Mouse (Mus musculus) myocyte (in vitro differentiated cells): ENCODE measurements around the gene Rtn4rl1. TPM values are rescaled to one million over a fixed set of nuclear protein-coding genes. Genes with fewer than 3 reads are reported as not detected.
A peak's percentile ranks its signal among the peaks of the same experiment; 100 is the strongest.

Experiments
- H3K27me3 ChIP-seq: one replicate; pipeline ENCODE4 v1.6.1; 2011; ENCODE audit not compliant: control insufficient read depth, insufficient read depth, insufficient read length
- H3K36me3 ChIP-seq: one replicate; pipeline ENCODE4 v1.6.1; 2011; ENCODE audit not compliant: control insufficient read depth, insufficient read depth
- H3K4me2 ChIP-seq: one replicate; pipeline ENCODE4 v1.6.1; 2011; ENCODE audit warnings: low read depth, control low read depth
- H3K4me3 ChIP-seq: one replicate; pipeline ENCODE4 v1.5.1; 2011; ENCODE audit warnings: mild to moderate bottlenecking, control low read depth, moderate library complexity
- H3K79me2 ChIP-seq: one replicate; pipeline ENCODE4 v1.6.1; 2011; ENCODE audit not compliant: control insufficient read depth, insufficient read depth
- H3ac ChIP-seq: one replicate; pipeline ENCODE4 v1.6.1; 2011; ENCODE audit not compliant: control insufficient read depth, insufficient read length
- CEBPB ChIP-seq: IDR thresholded peaks from 2 replicates; pipeline ENCODE4 v1.6.1; 2011; ENCODE audit warnings: mild to moderate bottlenecking, moderate library complexity; ENCODE audit not compliant: poor library complexity, insufficient read depth, severe bottlenecking
- E2F4 ChIP-seq: IDR thresholded peaks from one replicate; pipeline ENCODE4 v1.6.1; 2011; ENCODE audit warnings: mild to moderate bottlenecking, control low read depth, moderate library complexity; ENCODE audit not compliant: insufficient read depth
- MAX ChIP-seq: IDR thresholded peaks from one replicate; pipeline ENCODE4 v1.6.1; 2011; ENCODE audit warnings: low read depth, mild to moderate bottlenecking, control low read depth
- MYOD1 ChIP-seq, 3 experiments: IDR thresholded peaks; one replicate each; pipeline ENCODE4 v1.6.1; 2011; ENCODE audit warnings: control low read depth in 2 of 3, low read depth in 2 of 3, mild to moderate bottlenecking in 2 of 3, moderate library complexity in 1 of 3; ENCODE audit not compliant: insufficient read length in 2 of 3, control insufficient read depth in 1 of 3
- MYOG ChIP-seq, 3 experiments: IDR thresholded peaks; one replicate each; pipeline ENCODE4 v1.6.1; 2011; ENCODE audit warnings: control low read depth in 2 of 3, low read depth in 2 of 3, mild to moderate bottlenecking in 2 of 3; ENCODE audit not compliant: insufficient read length in 2 of 3, control insufficient read depth in 1 of 3, insufficient read depth in 1 of 3
- POLR2A ChIP-seq: IDR thresholded peaks from one replicate; pipeline ENCODE4 v1.6.1; 2011; ENCODE audit warnings: low read depth, mild to moderate bottlenecking, control low read depth, moderate library complexity; ENCODE audit not compliant: insufficient read length
- POLR2AphosphoS2 ChIP-seq: IDR thresholded peaks from one replicate; pipeline ENCODE4 v1.6.1; 2011; ENCODE audit warnings: low read depth, control low read depth; ENCODE audit not compliant: insufficient read length
- REST ChIP-seq: IDR thresholded peaks from one replicate; pipeline ENCODE4 v1.6.1; 2011; ENCODE audit warnings: mild to moderate bottlenecking, control low read depth, moderate library complexity; ENCODE audit not compliant: insufficient read depth, insufficient read length
- SRF ChIP-seq: IDR thresholded peaks from one replicate; pipeline ENCODE4 v1.6.1; 2011; ENCODE audit warnings: low read depth; ENCODE audit not compliant: control insufficient read depth, insufficient read length
- TCF12 ChIP-seq: IDR thresholded peaks from one replicate; pipeline ENCODE4 v1.6.1; 2011; ENCODE audit warnings: mild to moderate bottlenecking, control low read depth; ENCODE audit not compliant: poor library complexity, insufficient read depth, severe bottlenecking
- TCF3 ChIP-seq: IDR thresholded peaks from one replicate; pipeline ENCODE4 v1.6.1; 2011; ENCODE audit warnings: low read depth, control low read depth; ENCODE audit not compliant: insufficient read length
- USF1 ChIP-seq: IDR thresholded peaks from one replicate; pipeline ENCODE4 v1.6.1; 2011; ENCODE audit warnings: low read depth, mild to moderate bottlenecking, control low read depth, moderate library complexity
- polyA plus RNA-seq: library from polyadenylated mRNA; unstranded; fragments of >200 nt; fragmentation: generic; extraction: Trizol; gene quantifications from one replicate; pipeline ENCODE4 v1.2.1, GENCODE M21; 2012; ENCODE audit warnings: missing spikeins

The Rtn4rl1 gene
- polyA plus RNA-seq, 1 experiment: 0.16 TPM

- no peaks in the 10 kb centered on the region for H3K27me3 ChIP-seq
Observed at GRCm38 (mm10) chr11:75263274-75263963, 69.8 kb downstream of the Rtn4rl1 start.

GRCm38 (mm10) chr11:75263964-75264312, 70.4 kb downstream of the Rtn4rl1 start:
- H3K4me3 ChIP-seq: no peak overlapping the region
- no peaks in the 10 kb centered on the region for H3K79me2 ChIP-seq
- H3K36me3 ChIP-seq: no peaks in the 10 kb centered on the region
- no peak overlapping the region for H3K4me2 ChIP-seq
- no peaks in the 10 kb centered on the region for H3K27me3 ChIP-seq
- no peak for TF ChIP-seq TCF3
- TF ChIP-seq POLR2A: no peak
- no peak for TF ChIP-seq REST
- no peak for TF ChIP-seq TCF12
- no peak for TF ChIP-seq CEBPB
- TF ChIP-seq E2F4: no peak
- no peak for TF ChIP-seq MYOG (IDR thresholded peaks at IDR 0.05; ENCODE audit: control insufficient read depth in 1 of 3, insufficient read depth in 1 of 3, insufficient read length in 2 of 3, low read depth in 2 of 3)
- TF ChIP-seq MYOD1 (IDR thresholded peaks at IDR 0.05; ENCODE audit: control insufficient read depth in 1 of 3, insufficient read length in 2 of 3, low read depth in 2 of 3): no peak
- TF ChIP-seq MAX: no peak
- no peak for TF ChIP-seq POLR2AphosphoS2
- no peak for TF ChIP-seq USF1
- TF ChIP-seq SRF: no peak
- H3ac ChIP-seq: no peak overlapping the region

More at GRCm38 (mm10) chr11:75263274-75263963, 69.8 kb downstream of the Rtn4rl1 start:
- no peak overlapping the region for H3K4me2 ChIP-seq
- no peak overlapping the region for H3ac ChIP-seq
- H3K36me3 ChIP-seq: no peaks in the 10 kb centered on the region
- no peak overlapping the region for H3K4me3 ChIP-seq
- H3K79me2 ChIP-seq: no peaks in the 10 kb centered on the region
- TF ChIP-seq TCF3: no peak
- no peak for TF ChIP-seq POLR2A

- no peak for TF ChIP-seq E2F4
- TF ChIP-seq REST: no peak
- TF ChIP-seq POLR2AphosphoS2: no peak
- TF ChIP-seq MYOG (IDR thresholded peaks at IDR 0.05; ENCODE audit: control insufficient read depth in 1 of 3, insufficient read depth in 1 of 3, insufficient read length in 2 of 3, low read depth in 2 of 3): no peak
- no peak for TF ChIP-seq MYOD1 (IDR thresholded peaks at IDR 0.05; ENCODE audit: control insufficient read depth in 1 of 3, insufficient read length in 2 of 3, low read depth in 2 of 3)
- no peak for TF ChIP-seq CEBPB
- TF ChIP-seq USF1: no peak
- TF ChIP-seq SRF: no peak
- TF ChIP-seq TCF12: no peak
- TF ChIP-seq POLR2A: no peak
- TF ChIP-seq TCF3: no peak
- no peak for TF ChIP-seq MAX
- Histone ChIP-seq H3K36me3 (no peaks in the 10 kb centered on the region), H3K4me3 (no peak overlapping the region), H3ac (no peak overlapping the region), H3K27me3 (no peaks in the 10 kb centered on the region), H3K4me2 (no peak overlapping the region), H3K79me2 (no peaks in the 10 kb centered on the region)
Observed at GRCm38 (mm10) chr11:75264550-75264949, 71.0 kb downstream of the Rtn4rl1 start.

GRCm38 (mm10) chr11:75265545-75265944, 72.0 kb downstream of the Rtn4rl1 start:
- H3K4me3 ChIP-seq: no peak overlapping the region
- no peaks in the 10 kb centered on the region for H3K27me3 ChIP-seq
- no peaks in the 10 kb centered on the region for H3K79me2 ChIP-seq
- no peak overlapping the region for H3ac ChIP-seq
- no peaks in the 10 kb centered on the region for H3K36me3 ChIP-seq
- no peak for TF ChIP-seq TCF3
- no peak for TF ChIP-seq REST
- TF ChIP-seq MYOG (IDR thresholded peaks at IDR 0.05; ENCODE audit: control insufficient read depth in 1 of 3, insufficient read depth in 1 of 3, insufficient read length in 2 of 3, low read depth in 2 of 3): no peak
- TF ChIP-seq POLR2AphosphoS2: no peak
- no peak for TF ChIP-seq POLR2A
- TF ChIP-seq MAX: no peak
- TF ChIP-seq MYOD1 (IDR thresholded peaks at IDR 0.05; ENCODE audit: control insufficient read depth in 1 of 3, insufficient read length in 2 of 3, low read depth in 2 of 3): no peak
- no peak overlapping the region for H3K4me2 ChIP-seq

GRCm38 (mm10) chr11:75267826-75268281, 74.3 kb downstream of the Rtn4rl1 start:
- H3K4me3 ChIP-seq: no peak overlapping the region
- no peaks in the 10 kb centered on the region for H3K36me3 ChIP-seq
- H3K79me2 ChIP-seq: no peaks in the 10 kb centered on the region
- TF ChIP-seq REST (no peak), MYOG (IDR thresholded peaks at IDR 0.05; ENCODE audit: control insufficient read depth in 1 of 3, insufficient read depth in 1 of 3, insufficient read length in 2 of 3, low read depth in 2 of 3) (peak in 1 of 3 experiments; percentile 34)
- H3K4me2 ChIP-seq: peak overlapping the region; percentile 25
- no peaks in the 10 kb centered on the region for H3K27me3 ChIP-seq
- no peak overlapping the region for H3ac ChIP-seq
